Mouse (Mus musculus) forebrain, embryonic 10.5 days (tissue): ENCODE results near the gene Lgals3bp. TPM values are rescaled to one million over a fixed set of nuclear protein-coding genes. Genes with fewer than 3 reads are reported as not detected.
"Not testable (repeated sequence)": the region's sequence is repeated elsewhere in the genome, so short reads cannot be mapped to it uniquely, and the experiment has no call there.

ENCODE experiments used
- DNase-seq: peaks from one replicate; pipeline ENCODE4 v3.0.0-alpha.2; 2017; ENCODE audit warnings: low spot score; ENCODE audit errors: extremely low spot score
- H3K27ac ChIP-seq: fragments of 300-500 bp; sonication (generic); 2 replicates; pipeline ENCODE4 v1.5.1; 2016; ENCODE audit warnings: mild to moderate bottlenecking
- H3K27me3 ChIP-seq: fragments of 300-500 bp; sonication (generic); 2 replicates; pipeline ENCODE4 v1.6.1; 2016; ENCODE audit warnings: mild to moderate bottlenecking; ENCODE audit not compliant: poor library complexity, severe bottlenecking
- H3K36me3 ChIP-seq: fragments of 300-500 bp; sonication (generic); replicated peaks from 2 replicates; pipeline ENCODE4 v1.6.1; 2016; ENCODE audit warnings: mild to moderate bottlenecking, moderate library complexity
- H3K4me1 ChIP-seq: fragments of 300-500 bp; sonication (generic); 2 replicates; pipeline ENCODE4 v1.6.1; 2016
- H3K4me3 ChIP-seq: fragments of 300-500 bp; sonication (generic); 2 replicates; pipeline ENCODE4 v1.5.1; 2016; ENCODE audit warnings: mild to moderate bottlenecking, moderate library complexity
- H3K9me3 ChIP-seq: fragments of 300-500 bp; sonication (generic); 2 replicates; pipeline ENCODE4 v1.6.1; 2016; ENCODE audit warnings: mild to moderate bottlenecking, moderate library complexity
- WGBS: fragments of 180-500 bp; shearing (Covaris S2); methylation state at CpG from one replicate; pipeline ENCODE4 v1.1.7; 2016; 5-methylcytosine and 5-hydroxymethylcytosine counted together
- polyA plus RNA-seq: library from polyadenylated mRNA; unstranded; fragments of >200 nt; fragmentation: Nextera tagmentation; extraction: Ambion mirVana; gene quantifications from 2 replicates; pipeline ENCODE4 v1.2.1, GENCODE M21; 2016

The Lgals3bp gene
- polyA plus RNA-seq, 1 experiment from 2014 or later, result 1.0 TPM

- Histone ChIP-seq H3K36me3 (no peaks in the 10 kb centered on the region), H3K27me3 (no peaks in the 10 kb centered on the region), H3K27ac (no peak overlapping the region), H3K4me1 (peaks cover 27% of the 10 kb centered on the region), H3K4me3 (no peak overlapping the region), H3K9me3 (no peaks in the 10 kb centered on the region)
- no peak for DNase-seq
- 87% methylated on average over 6 of the region's 6 CpGs for WGBS
Observed at GRCm38 (mm10) chr11:118378656-118379055, 23.2 kb downstream of the Lgals3bp start.

DNA sequence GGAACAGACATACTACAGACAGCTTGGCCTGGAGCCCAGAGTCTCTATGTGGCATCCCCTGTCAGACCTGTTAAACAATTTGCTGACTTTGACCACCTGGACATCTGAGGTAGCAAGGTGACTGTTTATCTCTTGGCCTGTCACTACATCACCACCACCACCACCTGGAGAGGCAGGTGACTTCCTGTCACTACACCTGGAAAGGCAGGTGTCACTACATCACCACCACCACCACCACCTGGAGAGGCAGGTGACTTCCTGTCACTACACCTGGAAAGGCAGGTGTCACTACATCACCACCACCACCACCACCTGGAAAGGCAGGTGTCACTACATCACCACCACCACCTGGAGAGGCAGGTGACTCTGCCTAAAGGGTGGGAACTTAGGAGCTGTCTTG lies 25.6 kb downstream of the Lgals3bp start:
- not testable (repeated sequence) for H3K9me3 ChIP-seq, DNase-seq, H3K27ac ChIP-seq, H3K4me3 ChIP-seq, H3K27me3 ChIP-seq, H3K36me3 ChIP-seq
- peaks cover 30% of the 10 kb centered on the region for H3K4me1 ChIP-seq

DNA sequence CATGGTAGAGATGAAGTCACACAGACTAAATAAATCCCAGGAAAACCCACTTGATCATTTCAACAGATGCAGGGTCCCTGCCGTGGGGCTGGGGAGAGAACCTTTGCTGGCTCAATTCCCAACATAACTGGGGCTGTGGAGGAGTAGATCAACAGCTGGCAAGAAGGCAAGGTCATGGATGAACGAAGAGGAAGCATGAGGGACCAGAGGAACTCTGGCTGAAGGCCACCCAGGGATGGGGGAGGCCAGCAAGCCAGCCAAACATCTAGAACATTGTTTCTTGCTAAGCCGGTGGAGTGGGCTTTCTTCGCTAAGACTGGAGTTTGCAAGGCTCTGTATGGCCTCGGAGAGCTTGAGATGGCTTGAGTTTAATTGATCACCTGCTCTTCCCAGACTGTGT lies 26.0 kb downstream of the Lgals3bp start:
- Histone ChIP-seq H3K36me3 (no peaks in the 10 kb centered on the region), H3K4me3 (no peak overlapping the region), H3K9me3 (no peaks in the 10 kb centered on the region), H3K4me1 (peaks cover 30% of the 10 kb centered on the region), H3K27me3 (no peaks in the 10 kb centered on the region), H3K27ac (no peak overlapping the region)
- whole genome bisulfite sequencing, result 91% methylated on average over 5 of the region's 5 CpGs
- no peak for DNase-seq

DNA sequence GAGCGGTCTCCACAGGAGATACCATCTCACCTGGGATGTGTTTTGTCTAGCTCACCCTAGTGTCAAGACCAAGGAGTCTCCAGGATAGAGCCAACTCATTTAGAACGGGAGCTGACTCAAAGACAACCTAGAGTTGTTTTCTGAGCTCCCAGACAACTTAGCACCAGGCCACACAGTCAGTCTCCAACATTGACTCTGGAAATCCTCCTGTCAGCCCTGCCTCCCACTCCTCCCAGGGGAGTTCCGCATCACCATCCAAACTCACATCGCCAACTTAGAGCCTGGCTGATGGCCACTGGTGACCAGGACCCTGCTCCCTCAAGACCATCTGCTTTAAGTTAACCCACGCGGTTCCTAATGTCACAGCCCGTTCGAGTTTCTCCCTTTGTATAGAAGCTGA lies 26.4 kb downstream of the Lgals3bp start:
- Histone ChIP-seq H3K4me1 (peaks cover 30% of the 10 kb centered on the region), H3K27ac (no peak overlapping the region), H3K27me3 (no peaks in the 10 kb centered on the region), H3K9me3 (no peaks in the 10 kb centered on the region), H3K4me3 (no peak overlapping the region), H3K36me3 (no peaks in the 10 kb centered on the region)
- WGBS, result 91% methylated on average over 8 of the region's 8 CpGs
- DNase-seq, result no peak

DNA sequence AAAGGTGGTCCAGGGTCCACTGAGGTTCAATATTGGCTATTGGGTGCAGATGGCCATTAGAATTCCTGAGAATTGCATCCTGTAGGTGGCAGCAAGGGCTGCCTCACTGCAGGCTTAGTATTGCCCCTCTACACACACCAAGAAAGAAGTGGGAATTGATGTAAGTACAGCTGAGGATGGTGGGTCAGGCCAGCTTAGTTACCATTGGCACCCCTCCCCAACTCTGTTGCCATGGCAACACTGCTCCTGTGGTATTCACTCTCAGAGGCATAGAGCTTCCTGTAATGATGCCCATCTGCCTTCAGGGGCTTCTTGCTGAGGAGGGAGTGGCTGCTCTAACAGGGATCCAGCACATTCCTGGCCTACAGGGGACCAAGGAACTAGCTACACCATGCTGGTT lies 26.9 kb downstream of the Lgals3bp start:
- Histone ChIP-seq H3K4me3 (no peak overlapping the region), H3K9me3 (no peaks in the 10 kb centered on the region), H3K27me3 (no peaks in the 10 kb centered on the region), H3K4me1 (peaks cover 30% of the 10 kb centered on the region), H3K36me3 (no peaks in the 10 kb centered on the region), H3K27ac (no peak overlapping the region)
- DNase-seq, result no peak

DNA sequence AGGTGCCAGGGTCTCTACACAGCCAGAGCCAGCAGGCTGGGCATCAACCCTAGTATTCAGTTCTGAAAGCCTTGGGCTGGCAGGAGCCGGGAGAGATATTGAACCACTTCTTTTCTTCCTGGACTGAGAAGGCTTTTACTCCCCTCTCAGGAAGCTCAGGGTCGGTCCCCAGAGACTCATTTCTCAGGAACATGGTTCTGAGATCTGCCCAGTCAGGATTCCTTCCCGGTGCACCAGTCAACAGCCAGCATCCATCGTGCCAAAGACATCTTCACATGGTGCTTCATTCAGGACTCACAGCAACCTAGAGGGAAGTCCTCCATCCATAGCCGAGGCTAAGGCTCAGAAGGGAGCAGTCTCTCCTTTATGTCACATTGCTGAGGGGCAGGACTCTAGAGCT lies 27.4 kb downstream of the Lgals3bp start:
- Histone ChIP-seq H3K27ac (no peak overlapping the region), H3K9me3 (no peaks in the 10 kb centered on the region), H3K4me1 (peaks cover 27% of the 10 kb centered on the region), H3K27me3 (no peaks in the 10 kb centered on the region), H3K36me3 (no peaks in the 10 kb centered on the region), H3K4me3 (no peak overlapping the region)
- DNase-seq, result no peak
- WGBS, result 66% methylated on average over 5 of the region's 5 CpGs

GRCm38 (mm10) chr11:118372641-118373040 lies 29.3 kb downstream of the Lgals3bp start:
- H3K4me3 ChIP-seq, result no peak overlapping the region
- DNase-seq, result no peak
- peaks cover 23% of the 10 kb centered on the region for H3K4me1 ChIP-seq
- H3K27me3 ChIP-seq, result no peaks in the 10 kb centered on the region
- no peaks in the 10 kb centered on the region for H3K9me3 ChIP-seq
- 52% methylated on average over 7 of the region's 7 CpGs for WGBS
- H3K36me3 ChIP-seq, result no peaks in the 10 kb centered on the region
- H3K27ac ChIP-seq, result 0 out of 2 replicates have a peak overlapping the region, but pooled peaks have one; percentile 52

- no peaks in the 10 kb centered on the region for H3K9me3 ChIP-seq
- peaks cover 23% of the 10 kb centered on the region for H3K4me1 ChIP-seq
- no peaks in the 10 kb centered on the region for H3K36me3 ChIP-seq
- H3K27me3 ChIP-seq, result no peaks in the 10 kb centered on the region
- 88% methylated on average over 7 of the region's 7 CpGs for WGBS
- no peak overlapping the region for H3K27ac ChIP-seq
- no peak overlapping the region for H3K4me3 ChIP-seq
- no peak for DNase-seq
Observed at GRCm38 (mm10) chr11:118371876-118372275, 30.0 kb downstream of the Lgals3bp start.

- no peak overlapping the region for H3K27ac ChIP-seq
- no peaks in the 10 kb centered on the region for H3K27me3 ChIP-seq
- H3K4me1 ChIP-seq, result peaks cover 25% of the 10 kb centered on the region
- no peaks in the 10 kb centered on the region for H3K9me3 ChIP-seq
- DNase-seq, result no peak
- 81% methylated on average over 8 of the region's 8 CpGs for WGBS
- H3K4me3 ChIP-seq, result no peak overlapping the region
- no peaks in the 10 kb centered on the region for H3K36me3 ChIP-seq
Observed at GRCm38 (mm10) chr11:118369657-118370056, 32.2 kb downstream of the Lgals3bp start.

DNA sequence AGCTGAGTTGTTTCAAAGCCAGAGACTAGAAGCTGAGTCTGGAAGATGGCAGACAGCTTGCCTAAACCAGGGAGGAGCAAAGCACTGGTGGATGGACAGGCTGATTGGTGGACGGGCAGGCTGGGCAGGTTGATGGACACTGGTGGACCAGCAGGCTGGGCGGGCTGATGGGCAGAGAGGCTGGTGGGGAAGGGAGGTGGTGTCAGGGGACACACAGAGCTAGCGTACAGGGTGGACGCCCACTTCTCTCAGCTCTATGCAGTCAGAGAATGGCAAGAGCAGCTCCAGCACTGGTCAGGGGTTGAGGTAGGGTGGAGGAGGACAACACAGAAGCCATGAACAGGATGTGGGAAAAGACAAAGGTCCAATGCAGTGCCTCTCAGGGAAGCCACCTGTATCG lies 32.6 kb downstream of the Lgals3bp start:
- no peak for DNase-seq
- H3K27me3 ChIP-seq, result no peaks in the 10 kb centered on the region
- no peak overlapping the region for H3K4me3 ChIP-seq
- no peaks in the 10 kb centered on the region for H3K36me3 ChIP-seq
- 89% methylated on average over 5 of the region's 5 CpGs for WGBS
- peaks cover 24% of the 10 kb centered on the region for H3K4me1 ChIP-seq
- no peaks in the 10 kb centered on the region for H3K9me3 ChIP-seq
- no peak overlapping the region for H3K27ac ChIP-seq

DNA sequence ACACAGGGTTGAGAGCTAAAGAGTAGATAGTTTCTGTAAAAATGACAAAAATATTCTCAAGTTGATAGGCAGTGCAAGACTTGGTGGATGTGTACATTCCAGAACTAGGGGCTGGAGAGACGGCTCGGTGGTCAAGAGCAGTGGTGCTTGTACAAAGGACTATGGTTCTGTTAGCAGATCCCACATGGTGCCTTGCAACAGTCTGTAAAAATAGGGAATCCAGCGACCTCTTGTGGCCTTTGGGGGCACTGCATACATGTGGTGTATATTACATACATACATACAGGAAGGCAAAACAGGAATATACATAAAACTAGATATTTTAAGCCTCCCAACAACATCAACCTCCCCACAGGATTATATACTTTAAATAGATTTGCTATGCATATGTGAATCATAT lies 33.6 kb downstream of the Lgals3bp start:
- no peaks in the 10 kb centered on the region for H3K27me3 ChIP-seq
- H3K27ac ChIP-seq, result no peak overlapping the region
- no peaks in the 10 kb centered on the region for H3K36me3 ChIP-seq
- H3K9me3 ChIP-seq, result no peaks in the 10 kb centered on the region
- H3K4me3 ChIP-seq, result no peak overlapping the region
- WGBS, result 65% methylated on average over 3 of the region's 3 CpGs
- H3K4me1 ChIP-seq, result peaks cover 30% of the 10 kb centered on the region
- no peak for DNase-seq

DNA sequence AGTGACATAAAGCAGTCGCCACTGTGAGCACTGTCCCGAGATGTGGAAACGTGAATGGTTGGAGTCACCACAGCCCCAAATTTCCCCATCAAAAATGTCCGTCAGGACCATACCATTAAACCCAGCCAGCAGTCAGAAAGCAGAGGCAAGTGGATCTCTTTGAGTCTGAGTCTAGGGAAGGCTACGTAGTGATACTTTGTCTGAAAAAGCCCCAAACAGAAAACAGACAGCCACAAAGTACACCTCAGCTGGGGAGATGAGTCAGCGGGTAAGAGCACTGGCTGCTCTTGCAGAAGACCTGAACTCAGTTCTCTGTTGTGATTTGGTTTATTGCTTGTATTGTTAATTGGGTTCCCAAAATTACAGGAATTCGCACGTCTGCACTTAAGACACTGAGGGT lies 35.3 kb downstream of the Lgals3bp start:
- H3K4me3 ChIP-seq, result no peak overlapping the region
- no peaks in the 10 kb centered on the region for H3K36me3 ChIP-seq
- WGBS, result 78% methylated on average over 8 of the region's 8 CpGs
- peak overlapping the region; percentile 82; the same call in 1 of the 2 replicates for H3K27ac ChIP-seq
- peaks cover 44% of the 10 kb centered on the region for H3K4me1 ChIP-seq
- H3K9me3 ChIP-seq, result no peaks in the 10 kb centered on the region
- no peak for DNase-seq
- H3K27me3 ChIP-seq, result peaks cover 4% of the 10 kb centered on the region; the same call in 1 of the 2 replicates

- Histone ChIP-seq H3K36me3 (no peaks in the 10 kb centered on the region), H3K4me1 (peaks cover 44% of the 10 kb centered on the region), H3K27ac (peak overlapping the region; percentile 82), H3K27me3 (peaks cover 4% of the 10 kb centered on the region; the same call in 1 of the 2 replicates), H3K4me3 (no peak overlapping the region), H3K9me3 (no peaks in the 10 kb centered on the region)
- 68% methylated on average over 3 of the region's 3 CpGs for WGBS
- DNase-seq, result no peak
Observed at GRCm38 (mm10) chr11:118366108-118366507, 35.8 kb downstream of the Lgals3bp start.

- H3K4me3 ChIP-seq, result no peak overlapping the region
Observed at GRCm38 (mm10) chr11:118365171-118365570, 36.7 kb downstream of the Lgals3bp start.

More at GRCm38 (mm10) chr11:118365171-118365570, 36.7 kb downstream of the Lgals3bp start:
- H3K36me3 ChIP-seq, result no peaks in the 10 kb centered on the region
- WGBS, result 55% methylated on average over 7 of the region's 7 CpGs
- peaks cover 4% of the 10 kb centered on the region; the same call in 1 of the 2 replicates for H3K27me3 ChIP-seq
- peak; percentile 28 for DNase-seq
- H3K9me3 ChIP-seq, result no peaks in the 10 kb centered on the region
- H3K27ac ChIP-seq, result peak overlapping the region; percentile 82; the same call in 1 of the 2 replicates
- peaks cover 51% of the 10 kb centered on the region for H3K4me1 ChIP-seq
